Mouse (Mus musculus): ENCODE data around the gene Kcnh1. TPM values are rescaled to one million over a fixed set of nuclear protein-coding genes. Genes with fewer than 3 reads are reported as not detected.

Gene Kcnh1
- 2.8 and 3.7 TPM in 2 replicates for polyA plus RNA-seq (2014; fragmentation: Nextera tagmentation; extraction: Ambion mirVana)

- under 1% methylated on average over 73 of the region's 73 CpGs for WGBS
- ATAC-seq (ENCODE audit: low FRiP score): peak; percentile 92
Measured at GRCm38 (mm10) chr1:192190508-192191321, at the start of gene Kcnh1. Kcnh1 (plus strand) TSS chr1:192190774.

GRCm38 (mm10) chr1:192151179-192151578 lies 39.4 kb upstream of the Kcnh1 start:
- H3K4me1 ChIP-seq (replicated peaks; ENCODE audit: control insufficient read depth, insufficient read depth, low read length): no peaks in the 10 kb centered on the region
- no peaks in the 10 kb centered on the region for H3K9me3 ChIP-seq (ENCODE audit: control insufficient read depth, low read length)
- H3K9ac ChIP-seq: no peak overlapping the region
- no peak overlapping the region for H3K27ac ChIP-seq
- no peaks in the 10 kb centered on the region for H3K36me3 ChIP-seq (replicated peaks; ENCODE audit: control insufficient read depth, insufficient read depth)
- no peak overlapping the region for H3K4me2 ChIP-seq (replicated peaks)
- no peaks in the 10 kb centered on the region for H3K27me3 ChIP-seq (ENCODE audit: control insufficient read depth, insufficient read depth, low read length)
- DNase-seq (ENCODE audit: low spot score) (no peak), ATAC-seq (ENCODE audit: low FRiP score) (no peak)
- H3K4me3 ChIP-seq (replicated peaks; ENCODE audit: low read length): no peak overlapping the region
- 88% methylated on average over 4 of the region's 4 CpGs for WGBS

More at GRCm38 (mm10) chr1:192190508-192191321, at the start of gene Kcnh1:
- Histone ChIP-seq H3K9me3 (ENCODE audit: control insufficient read depth, low read length) (no peaks in the 10 kb centered on the region), H3K4me1 (replicated peaks; ENCODE audit: control insufficient read depth, insufficient read depth, low read length) (no peaks in the 10 kb centered on the region; the same call in 1 of the 2 replicates), H3K4me3 (replicated peaks; ENCODE audit: low read length) (peak within 1 kb of the TSS; percentile 62), H3K4me2 (replicated peaks) (peak within 1 kb of the TSS; percentile 90), H3K27me3 (ENCODE audit: control insufficient read depth, insufficient read depth, low read length) (peaks cover 22% of the 10 kb centered on the region), H3K27ac (no peak within 1 kb of the TSS), H3K9ac (peak within 1 kb of the TSS; percentile 72), H3K36me3 (replicated peaks; ENCODE audit: control insufficient read depth, insufficient read depth) (no peaks in the 10 kb centered on the region)
- peak; percentile 87 for DNase-seq (ENCODE audit: low spot score)

- WGBS: 90% methylated on average over 3 of the region's 3 CpGs
- Histone ChIP-seq H3K4me2 (replicated peaks) (no peak overlapping the region), H3K4me3 (replicated peaks; ENCODE audit: low read length) (no peak overlapping the region), H3K9me3 (ENCODE audit: control insufficient read depth, low read length) (no peaks in the 10 kb centered on the region), H3K9ac (no peak overlapping the region), H3K27ac (no peak overlapping the region), H3K27me3 (ENCODE audit: control insufficient read depth, insufficient read depth, low read length) (no peaks in the 10 kb centered on the region), H3K36me3 (replicated peaks; ENCODE audit: control insufficient read depth, insufficient read depth) (no peaks in the 10 kb centered on the region), H3K4me1 (replicated peaks; ENCODE audit: control insufficient read depth, insufficient read depth, low read length) (no peaks in the 10 kb centered on the region)
- no peak for ATAC-seq (ENCODE audit: low FRiP score)
- DNase-seq (ENCODE audit: low spot score): no peak
Measured at GRCm38 (mm10) chr1:192171477-192171876, 19.1 kb upstream of the Kcnh1 start.

GRCm38 (mm10) chr1:192179877-192180276 lies 10.7 kb upstream of the Kcnh1 start:
- 87% methylated on average over 3 of the region's 3 CpGs for WGBS
- no peak for ATAC-seq (ENCODE audit: low FRiP score)

GRCm38 (mm10) chr1:192181696-192182257 lies 8.8 kb upstream of the Kcnh1 start:
- Histone ChIP-seq H3K4me2 (replicated peaks) (no peak overlapping the region), H3K9me3 (ENCODE audit: control insufficient read depth, low read length) (no peaks in the 10 kb centered on the region), H3K36me3 (replicated peaks; ENCODE audit: control insufficient read depth, insufficient read depth) (no peaks in the 10 kb centered on the region), H3K27me3 (ENCODE audit: control insufficient read depth, insufficient read depth, low read length) (no peaks in the 10 kb centered on the region), H3K4me1 (replicated peaks; ENCODE audit: control insufficient read depth, insufficient read depth, low read length) (no peaks in the 10 kb centered on the region), H3K4me3 (replicated peaks; ENCODE audit: low read length) (no peak overlapping the region), H3K27ac (no peak overlapping the region), H3K9ac (no peak overlapping the region)
- DNase-seq (ENCODE audit: low spot score) (no peak), ATAC-seq (ENCODE audit: low FRiP score) (no peak)
- WGBS: 82% methylated on average over 4 of the region's 4 CpGs

More at GRCm38 (mm10) chr1:192179877-192180276, 10.7 kb upstream of the Kcnh1 start:
- H3K9me3 ChIP-seq (ENCODE audit: control insufficient read depth, low read length): no peaks in the 10 kb centered on the region
- no peak overlapping the region for H3K4me3 ChIP-seq (replicated peaks; ENCODE audit: low read length)
- no peak overlapping the region for H3K9ac ChIP-seq
- H3K4me2 ChIP-seq (replicated peaks): no peak overlapping the region
- no peak for DNase-seq (ENCODE audit: low spot score)
- no peaks in the 10 kb centered on the region for H3K4me1 ChIP-seq (replicated peaks; ENCODE audit: control insufficient read depth, insufficient read depth, low read length)
- H3K36me3 ChIP-seq (replicated peaks; ENCODE audit: control insufficient read depth, insufficient read depth): no peaks in the 10 kb centered on the region
- H3K27ac ChIP-seq: no peak overlapping the region
- H3K27me3 ChIP-seq (ENCODE audit: control insufficient read depth, insufficient read depth, low read length): no peaks in the 10 kb centered on the region

- ATAC-seq (ENCODE audit: low FRiP score): no peak
- H3K4me1 ChIP-seq (replicated peaks; ENCODE audit: control insufficient read depth, insufficient read depth, low read length): no peaks in the 10 kb centered on the region; the same call in 1 of the 2 replicates
- H3K36me3 ChIP-seq (replicated peaks; ENCODE audit: control insufficient read depth, insufficient read depth): no peaks in the 10 kb centered on the region
- no peak overlapping the region for H3K27ac ChIP-seq
- no peak overlapping the region for H3K4me3 ChIP-seq (replicated peaks; ENCODE audit: low read length)
- 7% methylated on average over 4 of the region's 4 CpGs for WGBS
- H3K9ac ChIP-seq: no peak overlapping the region
- no peaks in the 10 kb centered on the region for H3K9me3 ChIP-seq (ENCODE audit: control insufficient read depth, low read length)
- peak; percentile 90 for DNase-seq (ENCODE audit: low spot score)
- H3K27me3 ChIP-seq (ENCODE audit: control insufficient read depth, insufficient read depth, low read length): peaks cover 22% of the 10 kb centered on the region
- H3K4me2 ChIP-seq (replicated peaks): no peak overlapping the region
Measured at GRCm38 (mm10) chr1:192189056-192189455, 1.5 kb upstream of the Kcnh1 start.

- 90% methylated on average over 11 of the region's 11 CpGs for WGBS
- DNase-seq (ENCODE audit: low spot score): no peak
- no peaks in the 10 kb centered on the region; the same call in 1 of the 2 replicates for H3K4me1 ChIP-seq (replicated peaks; ENCODE audit: control insufficient read depth, insufficient read depth, low read length)
- no peak overlapping the region for H3K4me3 ChIP-seq (replicated peaks; ENCODE audit: low read length)
- H3K27ac ChIP-seq: no peak overlapping the region
- H3K4me2 ChIP-seq (replicated peaks): no peak overlapping the region
- ATAC-seq (ENCODE audit: low FRiP score): no peak
- no peaks in the 10 kb centered on the region for H3K9me3 ChIP-seq (ENCODE audit: control insufficient read depth, low read length)
- no peaks in the 10 kb centered on the region for H3K36me3 ChIP-seq (replicated peaks; ENCODE audit: control insufficient read depth, insufficient read depth)
- H3K27me3 ChIP-seq (ENCODE audit: control insufficient read depth, insufficient read depth, low read length): peaks cover 22% of the 10 kb centered on the region
- no peak overlapping the region for H3K9ac ChIP-seq
Measured at GRCm38 (mm10) chr1:192189771-192190170, 803 bp upstream of the Kcnh1 start.

- H3K27me3 ChIP-seq (ENCODE audit: control insufficient read depth, insufficient read depth, low read length): peaks cover 22% of the 10 kb centered on the region
- peak overlapping the region; percentile 72 for H3K9ac ChIP-seq
- ATAC-seq (ENCODE audit: low FRiP score): no peak
- no peaks in the 10 kb centered on the region; the same call in 1 of the 2 replicates for H3K4me1 ChIP-seq (replicated peaks; ENCODE audit: control insufficient read depth, insufficient read depth, low read length)
- H3K4me3 ChIP-seq (replicated peaks; ENCODE audit: low read length): peak overlapping the region; percentile 62
- H3K36me3 ChIP-seq (replicated peaks; ENCODE audit: control insufficient read depth, insufficient read depth): no peaks in the 10 kb centered on the region
- peak overlapping the region; percentile 90 for H3K4me2 ChIP-seq (replicated peaks)
- no peak overlapping the region for H3K27ac ChIP-seq
- WGBS: 6% methylated on average over 13 of the region's 13 CpGs
- no peak for DNase-seq (ENCODE audit: low spot score)
- no peaks in the 10 kb centered on the region for H3K9me3 ChIP-seq (ENCODE audit: control insufficient read depth, low read length)
Measured at GRCm38 (mm10) chr1:192191322-192191639, 707 bp downstream of the Kcnh1 start.

- Histone ChIP-seq H3K4me2 (replicated peaks) (peak overlapping the region; percentile 90), H3K4me1 (replicated peaks; ENCODE audit: control insufficient read depth, insufficient read depth, low read length) (no peaks in the 10 kb centered on the region; the same call in 1 of the 2 replicates), H3K4me3 (replicated peaks; ENCODE audit: low read length) (peak overlapping the region; percentile 62), H3K27me3 (ENCODE audit: control insufficient read depth, insufficient read depth, low read length) (peaks cover 22% of the 10 kb centered on the region), H3K27ac (no peak overlapping the region), H3K9ac (peak overlapping the region; percentile 72; the same call in 1 of the 2 replicates), H3K9me3 (ENCODE audit: control insufficient read depth, low read length) (no peaks in the 10 kb centered on the region), H3K36me3 (replicated peaks; ENCODE audit: control insufficient read depth, insufficient read depth) (no peaks in the 10 kb centered on the region)
- DNase-seq (ENCODE audit: low spot score): no peak
- WGBS: 65% methylated on average over 8 of the region's 8 CpGs
- ATAC-seq (ENCODE audit: low FRiP score): no peak
Measured at GRCm38 (mm10) chr1:192191859-192192258, 1.3 kb downstream of the Kcnh1 start.
